Mouse (Mus musculus): ENCODE data around the gene Tns4.

DNA sequence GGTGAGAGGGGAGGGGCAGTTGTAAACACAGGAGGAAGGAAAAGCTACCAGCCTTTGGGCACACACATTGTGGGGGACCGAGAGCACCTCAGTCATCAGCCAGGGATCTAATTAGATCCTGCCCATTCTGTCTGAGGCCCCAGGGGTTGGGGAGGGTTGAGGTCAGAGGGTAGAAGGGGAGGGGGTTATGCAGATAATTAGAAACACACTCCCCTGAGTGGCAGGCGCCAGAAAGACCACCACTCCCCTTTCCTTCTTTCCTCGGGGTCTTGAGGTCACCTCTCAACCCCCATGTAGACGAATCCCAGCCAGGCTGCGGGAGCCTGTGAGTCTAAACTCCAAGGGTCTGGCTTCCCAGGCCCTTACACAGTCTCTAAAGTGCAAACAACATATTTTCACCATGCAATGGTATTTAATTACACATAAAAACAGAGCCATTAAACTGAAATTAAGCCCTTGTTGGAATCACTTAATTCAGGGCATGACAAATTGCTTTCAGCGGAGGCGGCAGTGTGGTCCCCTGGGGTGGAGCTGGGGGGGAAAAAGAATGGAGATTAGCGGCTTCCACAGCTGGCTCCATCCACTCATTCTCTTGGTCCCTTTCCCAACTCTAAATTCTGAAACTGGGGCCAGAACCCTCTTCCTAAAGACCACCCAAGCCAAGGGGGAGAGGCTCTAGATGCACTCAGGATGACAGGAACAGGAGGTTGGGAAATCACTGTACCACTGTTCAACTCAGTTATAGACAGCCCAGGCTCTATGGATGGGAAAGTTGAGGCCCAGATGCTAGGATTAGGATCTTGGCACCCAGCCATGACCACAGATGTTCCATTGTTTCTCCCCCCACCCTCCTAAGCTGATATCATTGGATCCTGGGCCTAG lies 33.3 kb downstream of the Tns4 start:
- TF ChIP-seq CHD2 (IDR thresholded peaks at IDR 0.05; ENCODE audit: low read depth, low read length) (no peak), ZC3H11A (IDR thresholded peaks at IDR 0.05; ENCODE audit: borderline replicate concordance, low read depth, low read length) (no peak), HCFC1 (IDR thresholded peaks at IDR 0.05; ENCODE audit: borderline replicate concordance, insufficient read depth, low read length) (no peak), ZNF384 (IDR thresholded peaks at IDR 0.05; ENCODE audit: low read depth, low read length) (no peak), MAFK (IDR thresholded peaks at IDR 0.05; ENCODE audit: insufficient read depth, low read depth, low read length) (no peak)

Data from ES-E14 (cell line).